Mouse (Mus musculus): ENCODE results near the gene Brd4. TPM values are rescaled to one million over a fixed set of nuclear protein-coding genes. Genes with fewer than 3 reads are reported as not detected.

Brd4 gene
- polyA plus RNA-seq, 1 experiment from 2014 or later = 117 TPM

DNA sequence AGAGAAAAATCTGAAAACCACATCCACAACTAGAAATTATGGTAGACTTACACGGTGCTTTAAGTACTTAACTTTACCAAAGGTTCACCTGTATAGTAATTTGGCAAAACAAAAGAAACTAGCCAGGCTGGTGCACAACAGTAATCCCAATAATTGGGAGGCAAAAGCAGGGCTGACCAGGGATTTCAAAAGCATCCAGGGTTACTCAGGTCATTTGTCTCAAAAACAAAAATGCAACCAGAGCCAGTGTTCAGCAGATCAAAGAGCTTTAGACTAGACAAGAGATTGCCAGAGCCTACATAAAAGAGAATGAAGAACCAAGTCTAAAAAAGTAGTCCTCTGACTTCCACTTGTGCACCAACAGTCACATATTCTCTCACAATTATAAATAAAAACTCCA is 7.3 kb downstream of the Brd4 start:
- no peaks in the 10 kb centered on the region for H3K27me3 ChIP-seq
- no peaks in the 10 kb centered on the region for H3K36me3 ChIP-seq
- H3K4me1 ChIP-seq = peaks cover 12% of the 10 kb centered on the region
- H3K9ac ChIP-seq = no peak overlapping the region
- no peaks in the 10 kb centered on the region for H3K9me3 ChIP-seq
- no peak overlapping the region for H3K4me2 ChIP-seq
- ATAC-seq (ENCODE audit: insufficient number of reproducible peaks, insufficient read depth, low FRiP score, low TSS enrichment, low read depth) = no peak
- H3K4me3 ChIP-seq = no peak overlapping the region
- no peak overlapping the region for H3K27ac ChIP-seq
- 87% methylated on average over 1 of the region's 1 CpGs for WGBS

DNA sequence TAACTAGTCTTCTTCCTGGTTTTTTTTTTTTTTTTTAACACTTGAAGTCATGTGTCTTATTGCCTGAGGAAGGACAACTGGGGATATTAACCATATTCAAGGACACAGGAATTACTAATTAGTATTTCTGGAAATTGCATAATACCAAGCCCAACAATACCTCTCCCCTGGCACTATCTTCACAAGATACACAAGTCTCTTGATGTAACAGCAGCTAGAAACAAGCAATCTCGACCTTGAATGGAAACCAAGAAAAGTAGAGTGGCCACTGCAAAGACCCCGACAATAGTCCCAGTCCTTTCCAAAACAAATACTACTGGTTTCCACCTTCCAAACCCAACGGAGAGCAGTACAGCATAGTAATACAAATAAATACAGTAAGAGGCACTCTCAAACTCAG is 9.0 kb downstream of the Brd4 start:
- no peak overlapping the region for H3K4me3 ChIP-seq
- H3K36me3 ChIP-seq = no peaks in the 10 kb centered on the region
- WGBS = 88% methylated on average over 3 of the region's 3 CpGs
- H3K9ac ChIP-seq = no peak overlapping the region
- no peak overlapping the region for H3K4me2 ChIP-seq
- no peaks in the 10 kb centered on the region for H3K27me3 ChIP-seq
- H3K27ac ChIP-seq = no peak overlapping the region
- no peaks in the 10 kb centered on the region for H3K9me3 ChIP-seq
- ATAC-seq (ENCODE audit: insufficient number of reproducible peaks, insufficient read depth, low FRiP score, low TSS enrichment, low read depth) = no peak
- no peaks in the 10 kb centered on the region for H3K4me1 ChIP-seq

DNA sequence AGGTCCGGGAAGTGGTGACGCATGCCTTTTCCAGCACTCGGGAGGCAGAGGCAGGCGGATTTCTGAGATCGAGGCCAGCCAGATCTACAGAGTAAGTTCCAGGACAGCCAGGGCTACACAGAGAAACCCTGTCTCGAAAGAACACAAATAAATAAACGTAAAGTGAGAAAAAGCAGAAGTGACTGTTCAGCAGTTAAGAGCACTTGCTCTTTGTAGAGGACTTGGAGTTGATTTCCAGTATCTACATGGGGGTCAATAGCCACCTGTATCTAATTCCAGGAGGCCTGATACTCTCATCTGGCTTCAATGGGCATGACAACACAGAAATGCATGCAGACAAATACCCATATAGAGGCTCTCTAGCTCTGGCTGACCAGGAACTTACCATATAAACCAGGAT is 15.4 kb downstream of the Brd4 start:
- 91% methylated on average over 7 of the region's 7 CpGs for WGBS
- H3K27me3 ChIP-seq = no peaks in the 10 kb centered on the region
- H3K36me3 ChIP-seq = no peaks in the 10 kb centered on the region
- no peak overlapping the region for H3K9ac ChIP-seq
- ATAC-seq (ENCODE audit: insufficient number of reproducible peaks, insufficient read depth, low FRiP score, low TSS enrichment, low read depth) = no peak
- H3K27ac ChIP-seq = no peak overlapping the region
- H3K4me1 ChIP-seq = no peaks in the 10 kb centered on the region; the same call in 1 of the 2 replicates
- H3K9me3 ChIP-seq = no peaks in the 10 kb centered on the region
- H3K4me3 ChIP-seq = no peak overlapping the region
- H3K4me2 ChIP-seq = no peak overlapping the region

DNA sequence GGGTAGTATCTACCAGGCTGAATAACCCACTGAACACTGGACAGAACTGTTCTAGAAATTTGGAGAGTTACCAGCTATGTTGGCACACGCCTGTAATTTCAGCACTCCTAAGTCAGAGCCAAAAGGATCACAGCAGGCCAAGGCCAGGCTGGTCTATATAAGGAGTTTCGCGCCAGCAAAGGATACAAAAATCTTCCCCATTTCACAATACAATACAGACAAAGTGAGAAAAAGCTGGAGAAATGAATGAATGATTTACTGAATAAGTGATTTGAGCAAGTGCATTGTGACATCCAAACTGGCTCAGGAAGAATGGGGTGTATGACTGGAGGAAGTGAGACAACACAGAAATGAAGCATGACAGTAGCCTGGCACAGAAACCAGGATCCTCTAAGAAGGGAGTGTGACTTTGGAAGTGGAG is 16.0 kb downstream of the Brd4 start:
- Histone ChIP-seq H3K9ac (no peak overlapping the region), H3K4me3 (no peak overlapping the region), H3K4me2 (no peak overlapping the region), H3K27me3 (no peaks in the 10 kb centered on the region), H3K27ac (no peak overlapping the region), H3K9me3 (no peaks in the 10 kb centered on the region), H3K4me1 (no peaks in the 10 kb centered on the region; the same call in 1 of the 2 replicates), H3K36me3 (no peaks in the 10 kb centered on the region)
- no peak for ATAC-seq (ENCODE audit: insufficient number of reproducible peaks, insufficient read depth, low FRiP score, low TSS enrichment, low read depth)
- WGBS = 93% methylated on average over 3 of the region's 3 CpGs

DNA sequence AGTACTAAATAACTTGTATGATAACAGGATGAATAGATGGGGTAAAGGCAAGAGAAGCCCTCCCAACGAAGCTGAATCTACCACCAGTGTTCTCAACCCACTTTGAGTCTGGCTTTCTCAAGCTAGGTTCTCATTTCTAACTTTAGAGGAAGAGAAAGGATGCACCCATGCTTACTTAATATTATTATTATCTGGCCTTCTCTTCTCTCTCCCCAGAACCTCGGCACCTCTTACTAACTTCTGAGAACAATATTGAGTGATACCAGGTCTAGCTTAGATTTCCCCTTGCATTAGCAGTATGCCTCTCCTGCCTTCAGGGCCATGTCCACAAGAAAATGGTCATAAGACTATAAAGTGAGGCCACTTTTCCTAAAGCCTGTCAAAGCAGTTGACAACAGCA is 16.4 kb downstream of the Brd4 start:
- Histone ChIP-seq H3K36me3 (no peaks in the 10 kb centered on the region), H3K4me3 (no peak overlapping the region), H3K4me1 (no peaks in the 10 kb centered on the region; the same call in 1 of the 2 replicates), H3K27ac (no peak overlapping the region), H3K27me3 (no peaks in the 10 kb centered on the region), H3K4me2 (no peak overlapping the region), H3K9ac (no peak overlapping the region), H3K9me3 (no peaks in the 10 kb centered on the region)
- WGBS = 85% methylated on average over 2 of the region's 2 CpGs
- ATAC-seq (ENCODE audit: insufficient number of reproducible peaks, insufficient read depth, low FRiP score, low TSS enrichment, low read depth) = no peak

DNA sequence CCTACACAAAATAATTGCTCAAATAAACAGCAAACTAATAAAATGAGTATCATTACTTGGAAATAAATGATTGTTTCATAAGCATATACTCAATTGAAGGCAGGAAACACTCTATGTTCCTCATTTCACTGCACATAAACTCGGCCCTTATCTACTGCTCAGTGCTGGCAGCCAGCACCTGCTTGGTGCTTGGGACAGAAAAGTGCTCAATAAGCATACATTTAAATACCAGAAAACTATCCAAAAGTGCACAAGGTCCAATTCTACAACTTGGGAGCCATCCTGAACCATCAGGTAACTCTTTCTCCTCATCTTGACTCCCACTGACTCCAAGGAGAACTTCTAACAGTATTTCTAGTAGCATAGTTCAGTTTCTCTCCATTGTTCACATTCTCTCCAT is 16.9 kb downstream of the Brd4 start:
- WGBS = 92% methylated on average over 1 of the region's 1 CpGs
- ATAC-seq (ENCODE audit: insufficient number of reproducible peaks, insufficient read depth, low FRiP score, low TSS enrichment, low read depth) = no peak
- H3K4me3 ChIP-seq = no peak overlapping the region
- no peak overlapping the region for H3K9ac ChIP-seq
- H3K27me3 ChIP-seq = no peaks in the 10 kb centered on the region
- no peaks in the 10 kb centered on the region for H3K36me3 ChIP-seq
- H3K4me1 ChIP-seq = no peaks in the 10 kb centered on the region; the same call in 1 of the 2 replicates
- H3K27ac ChIP-seq = no peak overlapping the region
- H3K9me3 ChIP-seq = no peaks in the 10 kb centered on the region
- no peak overlapping the region for H3K4me2 ChIP-seq

DNA sequence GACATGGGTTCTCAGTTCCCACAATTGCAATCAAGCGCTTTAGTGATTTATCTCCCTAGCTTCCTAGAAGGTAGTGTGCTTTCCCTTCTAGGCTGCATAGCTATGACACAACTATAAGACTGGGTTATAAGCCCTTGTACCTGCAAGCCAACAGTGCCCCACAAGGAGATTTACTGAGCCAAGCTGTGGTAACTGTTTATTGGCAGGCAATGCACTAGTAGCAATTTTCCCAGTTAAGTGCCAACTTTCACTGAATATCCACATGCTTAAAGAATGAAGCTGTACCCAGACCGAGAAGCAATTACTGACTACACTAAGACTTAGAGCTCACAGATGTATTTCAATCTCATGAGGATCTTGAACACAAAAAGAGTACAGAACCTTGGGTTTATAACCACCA is 20.9 kb downstream of the Brd4 start:
- Histone ChIP-seq H3K4me1 (no peaks in the 10 kb centered on the region; the same call in 1 of the 2 replicates), H3K9me3 (no peaks in the 10 kb centered on the region), H3K4me3 (no peak overlapping the region), H3K27me3 (no peaks in the 10 kb centered on the region), H3K27ac (no peak overlapping the region), H3K9ac (no peak overlapping the region), H3K4me2 (no peak overlapping the region), H3K36me3 (no peaks in the 10 kb centered on the region)
- ATAC-seq (ENCODE audit: insufficient number of reproducible peaks, insufficient read depth, low FRiP score, low TSS enrichment, low read depth) = no peak
- WGBS = 91% methylated on average over 2 of the region's 2 CpGs

DNA sequence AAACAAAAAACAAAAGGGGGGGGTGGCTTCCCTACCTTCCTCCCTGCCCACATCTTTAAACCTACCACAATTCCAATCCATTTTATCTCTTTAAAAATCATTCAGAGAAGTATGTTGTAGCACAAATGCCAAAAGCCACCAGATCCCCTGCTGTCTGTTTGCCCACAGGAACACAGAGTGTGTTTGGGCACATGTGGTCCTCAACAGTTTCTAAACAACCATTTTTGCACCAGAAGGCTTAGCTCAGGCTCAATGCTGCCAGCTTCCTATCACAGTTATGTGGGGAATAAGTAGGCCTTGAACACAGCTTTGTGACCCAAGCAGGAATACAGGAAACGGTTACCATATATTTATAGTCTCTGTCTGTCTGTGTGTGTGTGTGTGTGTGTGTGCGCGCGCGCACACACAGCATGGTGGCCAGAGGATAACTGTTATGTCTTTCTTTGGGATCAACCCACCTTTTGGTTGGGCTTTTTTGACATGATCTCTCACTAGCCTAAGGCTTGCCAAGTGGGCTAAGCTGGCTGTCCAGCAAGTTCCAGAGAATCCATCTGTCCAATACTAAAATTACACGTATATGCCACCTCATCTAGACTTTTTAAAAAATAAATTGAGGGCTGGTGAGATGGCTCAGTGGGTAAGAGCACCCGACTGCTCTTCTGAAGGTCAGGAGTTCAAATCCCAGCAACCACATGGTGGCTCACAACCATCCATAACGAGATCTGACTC is 21.5 kb downstream of the Brd4 start:
- H3K4me2 ChIP-seq = no peak overlapping the region
- no peak for ATAC-seq (ENCODE audit: insufficient number of reproducible peaks, insufficient read depth, low FRiP score, low TSS enrichment, low read depth)
- no peak overlapping the region for H3K9ac ChIP-seq
- H3K9me3 ChIP-seq = no peaks in the 10 kb centered on the region
- no peaks in the 10 kb centered on the region for H3K27me3 ChIP-seq
- no peaks in the 10 kb centered on the region for H3K36me3 ChIP-seq
- no peak overlapping the region for H3K4me3 ChIP-seq
- peaks cover 6% of the 10 kb centered on the region for H3K4me1 ChIP-seq
- 95% methylated on average over 8 of the region's 8 CpGs for WGBS
- no peak overlapping the region for H3K27ac ChIP-seq

DNA sequence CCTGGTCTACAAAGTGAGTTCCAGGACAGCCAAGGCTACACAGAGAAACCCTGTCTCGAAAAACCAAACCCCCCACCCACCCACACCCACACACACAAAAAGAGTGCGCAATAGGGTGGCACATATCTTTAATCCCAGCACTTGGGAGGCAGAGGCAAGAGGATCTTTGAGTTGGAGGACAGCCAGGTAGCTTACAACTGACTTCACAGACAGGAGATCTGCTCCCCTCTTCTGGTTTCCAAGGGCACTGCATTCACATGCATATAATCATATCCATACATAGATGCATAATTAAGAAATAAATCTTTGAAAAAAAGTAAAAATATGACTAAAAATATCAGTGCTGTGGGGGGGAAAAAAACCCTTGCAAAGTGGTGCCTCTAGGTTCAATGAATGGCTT is 25.7 kb downstream of the Brd4 start:
- WGBS = 95% methylated on average over 2 of the region's 2 CpGs
- no peak overlapping the region for H3K4me2 ChIP-seq
- no peak overlapping the region for H3K4me3 ChIP-seq
- H3K9ac ChIP-seq = no peak overlapping the region
- H3K9me3 ChIP-seq = no peaks in the 10 kb centered on the region
- ATAC-seq (ENCODE audit: insufficient number of reproducible peaks, insufficient read depth, low FRiP score, low TSS enrichment, low read depth) = no peak
- no peak overlapping the region for H3K27ac ChIP-seq
- no peaks in the 10 kb centered on the region for H3K27me3 ChIP-seq
- H3K4me1 ChIP-seq = peaks cover 15% of the 10 kb centered on the region
- no peaks in the 10 kb centered on the region for H3K36me3 ChIP-seq

DNA sequence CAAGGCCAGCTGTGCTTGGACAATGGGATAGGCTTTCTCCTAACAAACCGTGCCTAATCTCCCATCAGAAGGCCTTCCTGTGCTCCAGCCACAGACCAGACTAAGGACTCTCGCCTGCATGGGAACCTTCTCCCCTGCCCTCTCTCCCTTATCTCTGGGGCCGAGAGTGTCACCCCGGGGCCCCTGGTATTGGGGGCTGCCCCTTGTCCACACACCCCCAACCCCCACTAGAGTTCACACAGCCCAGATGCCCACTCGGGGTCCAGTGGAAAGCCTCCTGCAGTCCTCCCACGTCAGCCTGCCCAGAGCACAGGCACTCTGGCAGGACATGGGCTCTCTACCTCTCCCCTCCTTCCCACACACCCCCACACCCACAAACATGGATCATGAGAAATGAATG is 26.6 kb downstream of the Brd4 start:
- peaks cover 3% of the 10 kb centered on the region; the same call in 1 of the 2 replicates for H3K36me3 ChIP-seq
- H3K4me1 ChIP-seq = peaks cover 15% of the 10 kb centered on the region
- H3K27ac ChIP-seq = no peak overlapping the region
- H3K4me3 ChIP-seq = no peak overlapping the region
- H3K27me3 ChIP-seq = no peaks in the 10 kb centered on the region
- WGBS = 39% methylated on average over 6 of the region's 6 CpGs
- ATAC-seq (ENCODE audit: insufficient number of reproducible peaks, insufficient read depth, low FRiP score, low TSS enrichment, low read depth) = no peak
- no peaks in the 10 kb centered on the region for H3K9me3 ChIP-seq
- no peak overlapping the region for H3K4me2 ChIP-seq
- no peak overlapping the region for H3K9ac ChIP-seq

DNA sequence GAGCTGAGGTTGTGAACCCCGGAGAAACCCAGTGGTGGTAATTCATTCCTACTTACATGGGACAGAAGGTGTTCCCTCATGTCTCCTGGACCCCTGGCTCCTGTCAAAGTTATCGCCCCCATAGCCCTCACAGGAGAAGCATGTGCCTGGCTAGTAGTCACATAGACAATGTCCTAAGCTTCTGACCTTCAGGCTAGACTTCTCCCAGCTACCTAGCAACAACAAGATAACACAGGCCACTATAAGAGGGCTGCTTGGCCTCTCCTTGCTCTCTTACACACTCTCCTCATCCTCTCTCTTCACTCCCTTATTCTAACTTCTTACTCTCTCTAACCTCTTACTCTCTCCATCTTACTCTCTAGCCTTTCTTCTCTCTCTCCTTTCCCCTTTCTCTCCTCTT is 27.1 kb downstream of the Brd4 start:
- WGBS = 83% methylated on average over 2 of the region's 2 CpGs
- Histone ChIP-seq H3K27ac (no peak overlapping the region), H3K9ac (no peak overlapping the region), H3K9me3 (no peaks in the 10 kb centered on the region), H3K4me1 (peaks cover 15% of the 10 kb centered on the region), H3K4me2 (no peak overlapping the region), H3K36me3 (peaks cover 8% of the 10 kb centered on the region; the same call in 1 of the 2 replicates), H3K4me3 (no peak overlapping the region), H3K27me3 (no peaks in the 10 kb centered on the region)
- ATAC-seq (ENCODE audit: insufficient number of reproducible peaks, insufficient read depth, low FRiP score, low TSS enrichment, low read depth) = no peak

DNA sequence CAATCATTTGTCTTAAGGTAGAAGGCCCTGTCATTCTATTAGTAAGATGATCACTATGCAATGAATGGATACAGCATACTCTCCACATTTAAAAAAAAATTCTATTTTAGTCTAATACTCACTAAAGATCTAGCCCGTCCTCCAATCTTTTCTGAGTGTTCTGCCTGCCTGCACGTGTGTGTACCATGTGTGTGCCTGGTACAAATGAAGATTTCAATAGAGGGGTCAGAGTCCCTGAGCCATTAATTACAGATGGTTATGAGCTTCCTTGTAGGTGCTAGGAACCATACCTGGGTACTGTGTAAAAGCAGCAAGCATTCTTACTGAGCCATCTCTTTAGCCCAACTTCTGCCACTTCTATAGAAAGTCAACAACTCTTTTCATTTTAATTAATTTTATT is 27.6 kb downstream of the Brd4 start:
- no peaks in the 10 kb centered on the region for H3K9me3 ChIP-seq
- peaks cover 15% of the 10 kb centered on the region for H3K4me1 ChIP-seq
- 64% methylated on average over 2 of the region's 2 CpGs for WGBS
- peaks cover 8% of the 10 kb centered on the region; the same call in 1 of the 2 replicates for H3K36me3 ChIP-seq
- no peak overlapping the region for H3K9ac ChIP-seq
- no peak overlapping the region for H3K4me3 ChIP-seq
- ATAC-seq (ENCODE audit: insufficient number of reproducible peaks, insufficient read depth, low FRiP score, low TSS enrichment, low read depth) = no peak
- no peak overlapping the region for H3K27ac ChIP-seq
- H3K4me2 ChIP-seq = no peak overlapping the region
- H3K27me3 ChIP-seq = no peaks in the 10 kb centered on the region
